Mouse (Mus musculus) limb, embryonic 15.5 days (tissue): ENCODE results near the gene Tmem150a. TPM values are rescaled to one million over a fixed set of nuclear protein-coding genes. Genes with fewer than 3 reads are reported as not detected.

Experiments
- ATAC-seq: fragments of 200-750 bp; cut with Nextera tagmentation; 2 replicates; pipeline ENCODE4 v1.8.0; 2017; ENCODE audit warnings: low read depth, moderate TSS enrichment; ENCODE audit not compliant: insufficient number of reproducible peaks, low FRiP score, low TSS enrichment
- H3K27ac ChIP-seq: fragments of 300-500 bp; sonication (generic); 2 replicates; pipeline ENCODE4 v1.5.1; 2015; ENCODE audit warnings: moderate library complexity, mild to moderate bottlenecking, inconsistent platforms
- H3K27me3 ChIP-seq: fragments of 300-500 bp; sonication (generic); 2 replicates; pipeline ENCODE4 v1.6.1; 2015; ENCODE audit warnings: inconsistent platforms
- H3K36me3 ChIP-seq: fragments of 300-500 bp; sonication (generic); 2 replicates; pipeline ENCODE4 v1.6.1; 2015; ENCODE audit warnings: inconsistent platforms
- H3K4me1 ChIP-seq: fragments of 300-500 bp; sonication (generic); 2 replicates; pipeline ENCODE4 v1.6.1; 2015; ENCODE audit warnings: inconsistent platforms
- H3K4me2 ChIP-seq: fragments of 300-500 bp; sonication (generic); 2 replicates; pipeline ENCODE4 v1.6.1; 2015; ENCODE audit warnings: mild to moderate bottlenecking, inconsistent platforms
- H3K4me3 ChIP-seq: fragments of 300-500 bp; sonication (generic); 2 replicates; pipeline ENCODE4 v1.5.1; 2015; ENCODE audit warnings: mild to moderate bottlenecking, inconsistent platforms
- H3K9ac ChIP-seq: fragments of 300-500 bp; sonication (generic); 2 replicates; pipeline ENCODE4 v1.6.1; 2015; ENCODE audit warnings: inconsistent platforms
- H3K9me3 ChIP-seq: fragments of 300-500 bp; sonication (generic); 2 replicates; pipeline ENCODE4 v1.6.1; 2016; ENCODE audit warnings: inconsistent platforms
- WGBS: fragments of 180-500 bp; shearing (Covaris S2); methylation state at CpG from one replicate; pipeline ENCODE4 v1.1.7; 2015; 5-methylcytosine and 5-hydroxymethylcytosine counted together
- polyA plus RNA-seq: library from polyadenylated mRNA; unstranded; fragments of >200 nt; fragmentation: Nextera tagmentation; extraction: Ambion mirVana; gene quantifications from 2 replicates; pipeline ENCODE4 v1.2.1, GENCODE M21; 2015

Gene Tmem150a
- polyA plus RNA-seq, 1 experiment from 2014 or later: 12.6 TPM

- Histone ChIP-seq H3K4me2 (no peak within 1 kb of the TSS), H3K9ac (no peak within 1 kb of the TSS), H3K27ac (no peak within 1 kb of the TSS), H3K9me3 (no peaks in the 10 kb centered on the region), H3K27me3 (no peaks in the 10 kb centered on the region), H3K36me3 (no peaks in the 10 kb centered on the region), H3K4me1 (peaks cover 13% of the 10 kb centered on the region; the same call in 1 of the 2 replicates), H3K4me3 (no peak within 1 kb of the TSS)
- 70% methylated on average over 4 of the region's 4 CpGs for WGBS
- no peak for ATAC-seq
Measured at GRCm38 (mm10) chr6:72366844-72367443, 11.7 kb downstream of the Tmem150a start, which contains the start of gene Rnf181. Rnf181 (minus strand) TSS chr6:72366956.

GRCm38 (mm10) chr6:72367460-72367974 is 12.3 kb downstream of the Tmem150a start:
- Histone ChIP-seq H3K4me3 (no peak overlapping the region), H3K4me1 (peaks cover 13% of the 10 kb centered on the region; the same call in 1 of the 2 replicates), H3K36me3 (no peaks in the 10 kb centered on the region), H3K27me3 (no peaks in the 10 kb centered on the region), H3K27ac (no peak overlapping the region), H3K4me2 (no peak overlapping the region), H3K9me3 (no peaks in the 10 kb centered on the region), H3K9ac (no peak overlapping the region)
- 73% methylated on average over 4 of the region's 4 CpGs for WGBS
- ATAC-seq: no peak

- Histone ChIP-seq H3K36me3 (no peaks in the 10 kb centered on the region), H3K9ac (no peak overlapping the region), H3K9me3 (no peaks in the 10 kb centered on the region), H3K27me3 (no peaks in the 10 kb centered on the region), H3K4me3 (no peak overlapping the region), H3K4me2 (no peak overlapping the region), H3K27ac (no peak overlapping the region), H3K4me1 (peaks cover 11% of the 10 kb centered on the region; the same call in 1 of the 2 replicates)
- no peak for ATAC-seq
- 74% methylated on average over 4 of the region's 4 CpGs for WGBS
Measured at GRCm38 (mm10) chr6:72369557-72369956, 14.3 kb downstream of the Tmem150a start.

GRCm38 (mm10) chr6:72370091-72370490 is 14.8 kb downstream of the Tmem150a start:
- H3K4me1 ChIP-seq: peaks cover 11% of the 10 kb centered on the region; the same call in 1 of the 2 replicates
- H3K27ac ChIP-seq: no peak overlapping the region
- H3K9ac ChIP-seq: no peak overlapping the region
- WGBS: 74% methylated on average over 12 of the region's 12 CpGs
- H3K9me3 ChIP-seq: no peaks in the 10 kb centered on the region
- ATAC-seq: no peak
- H3K4me3 ChIP-seq: no peak overlapping the region
- no peak overlapping the region for H3K4me2 ChIP-seq
- no peaks in the 10 kb centered on the region for H3K36me3 ChIP-seq
- H3K27me3 ChIP-seq: no peaks in the 10 kb centered on the region

- no peak overlapping the region for H3K9ac ChIP-seq
- H3K36me3 ChIP-seq: no peaks in the 10 kb centered on the region
- no peak for ATAC-seq
- no peak overlapping the region for H3K27ac ChIP-seq
- 48% methylated on average over 5 of the region's 5 CpGs for WGBS
- H3K4me2 ChIP-seq: no peak overlapping the region
- H3K4me1 ChIP-seq: peaks cover 11% of the 10 kb centered on the region; the same call in 1 of the 2 replicates
- H3K9me3 ChIP-seq: no peaks in the 10 kb centered on the region
- no peak overlapping the region for H3K4me3 ChIP-seq
- no peaks in the 10 kb centered on the region for H3K27me3 ChIP-seq
Measured at GRCm38 (mm10) chr6:72371147-72371546, 15.9 kb downstream of the Tmem150a start.

- Histone ChIP-seq H3K27ac (no peak overlapping the region), H3K27me3 (no peaks in the 10 kb centered on the region), H3K36me3 (no peaks in the 10 kb centered on the region), H3K9me3 (no peaks in the 10 kb centered on the region), H3K4me2 (no peak overlapping the region), H3K4me3 (no peak overlapping the region), H3K9ac (no peak overlapping the region), H3K4me1 (peaks cover 11% of the 10 kb centered on the region; the same call in 1 of the 2 replicates)
- WGBS: 33% methylated on average over 1 of the region's 1 CpGs
- no peak for ATAC-seq
Measured at GRCm38 (mm10) chr6:72371571-72371970, 16.3 kb downstream of the Tmem150a start.

GRCm38 (mm10) chr6:72373184-72373583 is 17.9 kb downstream of the Tmem150a start:
- Histone ChIP-seq H3K27me3 (no peaks in the 10 kb centered on the region), H3K4me3 (no peak overlapping the region), H3K4me1 (peaks cover 11% of the 10 kb centered on the region; the same call in 1 of the 2 replicates), H3K9me3 (no peaks in the 10 kb centered on the region), H3K9ac (no peak overlapping the region), H3K36me3 (no peaks in the 10 kb centered on the region), H3K27ac (no peak overlapping the region), H3K4me2 (no peak overlapping the region)
- WGBS: 80% methylated on average over 4 of the region's 4 CpGs
- ATAC-seq: no peak

GRCm38 (mm10) chr6:72374206-72374605 is 19.0 kb downstream of the Tmem150a start:
- H3K4me2 ChIP-seq: no peak overlapping the region
- 57% methylated on average over 7 of the region's 7 CpGs for WGBS
- no peaks in the 10 kb centered on the region for H3K27me3 ChIP-seq
- no peak overlapping the region for H3K9ac ChIP-seq
- no peak overlapping the region for H3K27ac ChIP-seq
- H3K9me3 ChIP-seq: no peaks in the 10 kb centered on the region
- no peaks in the 10 kb centered on the region for H3K36me3 ChIP-seq
- H3K4me3 ChIP-seq: no peak overlapping the region
- H3K4me1 ChIP-seq: peaks cover 11% of the 10 kb centered on the region; the same call in 1 of the 2 replicates
- ATAC-seq: no peak

- no peaks in the 10 kb centered on the region for H3K36me3 ChIP-seq
- H3K9ac ChIP-seq: no peak overlapping the region
- WGBS: 79% methylated on average over 15 of the region's 15 CpGs
- H3K27me3 ChIP-seq: no peaks in the 10 kb centered on the region
- no peak for ATAC-seq
- no peak overlapping the region for H3K27ac ChIP-seq
- no peaks in the 10 kb centered on the region for H3K9me3 ChIP-seq
- no peak overlapping the region for H3K4me2 ChIP-seq
- H3K4me1 ChIP-seq: peaks cover 16% of the 10 kb centered on the region; the same call in 1 of the 2 replicates
- no peak overlapping the region for H3K4me3 ChIP-seq
Measured at GRCm38 (mm10) chr6:72374820-72375563, 19.7 kb downstream of the Tmem150a start.

GRCm38 (mm10) chr6:72378510-72379234 is 23.4 kb downstream of the Tmem150a start:
- Histone ChIP-seq H3K36me3 (no peaks in the 10 kb centered on the region; the same call in 1 of the 2 replicates), H3K27ac (no peak overlapping the region), H3K9me3 (no peaks in the 10 kb centered on the region), H3K27me3 (no peaks in the 10 kb centered on the region), H3K4me1 (peaks cover 10% of the 10 kb centered on the region; the same call in 1 of the 2 replicates), H3K4me2 (no peak overlapping the region), H3K4me3 (no peak overlapping the region), H3K9ac (no peak overlapping the region)
- 84% methylated on average over 8 of the region's 8 CpGs for WGBS
- no peak for ATAC-seq

GRCm38 (mm10) chr6:72379377-72380130 is 24.3 kb downstream of the Tmem150a start:
- H3K4me3 ChIP-seq: peak overlapping the region; percentile 55
- peaks cover 10% of the 10 kb centered on the region; the same call in 1 of the 2 replicates for H3K4me1 ChIP-seq
- H3K36me3 ChIP-seq: peaks cover under 1% of the 10 kb centered on the region; the same call in 1 of the 2 replicates
- H3K4me2 ChIP-seq: peak overlapping the region; percentile 77
- 43% methylated on average over 7 of the region's 7 CpGs for WGBS
- no peaks in the 10 kb centered on the region for H3K27me3 ChIP-seq
- H3K9ac ChIP-seq: peak overlapping the region; percentile 44; the same call in 1 of the 2 replicates
- H3K27ac ChIP-seq: peak overlapping the region; percentile 51
- no peaks in the 10 kb centered on the region for H3K9me3 ChIP-seq
- ATAC-seq: no peak
